Mouse (Mus musculus) skeletal muscle tissue, postnatal 0 days (tissue): ENCODE measurements around the gene Tctex1d2. TPM values are rescaled to one million over a fixed set of nuclear protein-coding genes. Genes with fewer than 3 reads are reported as not detected.

ENCODE experiments used
- polyA plus RNA-seq: library from polyadenylated mRNA; unstranded; fragments of >200 nt; fragmentation: Nextera tagmentation; extraction: Ambion mirVana; gene quantifications from 2 replicates; pipeline ENCODE4 v1.2.1, GENCODE M21; 2015

The Tctex1d2 gene
- polyA plus RNA-seq: 13.1 and 15.3 TPM in 2 replicates

DNA sequence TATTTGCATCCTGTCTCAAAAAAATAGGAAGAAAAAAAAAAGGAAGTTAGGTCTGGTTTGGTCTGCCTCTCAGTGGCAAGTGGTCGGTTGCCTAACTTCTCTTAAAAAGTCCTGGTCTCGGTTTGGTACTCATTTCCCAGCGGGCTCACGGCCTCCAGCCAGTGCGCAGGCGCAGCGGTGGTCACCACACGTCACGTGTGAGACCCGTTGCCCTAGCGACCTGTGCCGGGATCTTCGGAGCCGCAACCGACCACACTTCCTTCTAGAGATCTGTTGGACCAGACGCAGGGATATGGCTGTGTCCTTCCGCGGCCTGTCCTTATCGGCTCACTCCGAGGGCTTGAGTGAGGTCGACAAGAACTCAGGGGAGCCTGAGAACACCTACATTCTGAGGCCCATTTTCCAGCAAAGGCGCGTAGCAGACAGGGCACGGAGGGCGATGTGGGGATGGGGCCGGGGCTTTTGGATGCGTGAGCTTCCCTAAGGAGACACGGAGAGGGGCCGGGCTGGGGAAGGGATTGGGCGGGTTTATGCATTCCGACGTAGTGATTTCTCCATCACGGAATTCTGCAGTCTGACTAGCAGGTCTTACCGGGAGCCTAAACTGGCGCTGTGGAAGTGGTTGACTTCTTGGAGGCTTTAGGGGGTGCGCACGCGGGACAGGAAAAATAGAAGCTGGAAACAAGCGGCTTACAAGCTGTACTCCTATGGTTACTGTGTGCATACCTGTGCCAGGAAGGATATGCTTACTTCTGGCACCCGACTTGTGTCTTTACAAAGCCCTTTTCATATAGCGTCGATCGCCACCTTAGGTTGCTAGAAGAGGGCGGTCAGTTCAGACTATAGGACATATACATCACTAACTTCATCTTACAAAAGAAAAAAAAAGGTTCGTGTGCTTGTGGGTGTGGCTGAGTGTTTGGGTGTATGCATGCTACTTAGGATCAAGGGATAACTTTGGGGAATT lies at the start of gene Tctex1d2:
Tctex1d2 (plus strand) TSS at position 186 of the 967 bp plus-strand sequence.

DNA sequence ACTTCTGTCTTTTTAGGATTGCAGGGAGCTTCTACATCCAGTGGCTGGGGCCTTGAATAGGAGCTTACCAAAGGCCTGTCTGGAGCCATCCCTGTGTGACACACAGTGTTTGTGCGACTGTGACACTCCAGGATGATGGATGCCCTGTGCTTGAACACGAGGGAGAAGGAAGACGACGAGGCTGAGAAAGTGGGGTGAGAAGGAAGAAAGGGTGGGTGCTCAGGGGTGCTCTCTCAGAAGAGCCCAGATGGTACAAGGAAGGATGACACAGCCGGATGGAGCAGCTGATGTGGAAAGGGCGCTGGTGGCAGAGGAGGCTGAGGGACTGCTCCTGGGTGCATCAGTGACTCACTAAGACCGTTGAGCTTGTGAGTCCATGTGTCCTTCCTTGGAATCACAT lies 19.2 kb upstream of the Tctex1d2 start, which contains the start of gene Tm4sf19:
Tm4sf19 (plus strand) TSS at position 240 of the 400 bp plus-strand sequence.

DNA sequence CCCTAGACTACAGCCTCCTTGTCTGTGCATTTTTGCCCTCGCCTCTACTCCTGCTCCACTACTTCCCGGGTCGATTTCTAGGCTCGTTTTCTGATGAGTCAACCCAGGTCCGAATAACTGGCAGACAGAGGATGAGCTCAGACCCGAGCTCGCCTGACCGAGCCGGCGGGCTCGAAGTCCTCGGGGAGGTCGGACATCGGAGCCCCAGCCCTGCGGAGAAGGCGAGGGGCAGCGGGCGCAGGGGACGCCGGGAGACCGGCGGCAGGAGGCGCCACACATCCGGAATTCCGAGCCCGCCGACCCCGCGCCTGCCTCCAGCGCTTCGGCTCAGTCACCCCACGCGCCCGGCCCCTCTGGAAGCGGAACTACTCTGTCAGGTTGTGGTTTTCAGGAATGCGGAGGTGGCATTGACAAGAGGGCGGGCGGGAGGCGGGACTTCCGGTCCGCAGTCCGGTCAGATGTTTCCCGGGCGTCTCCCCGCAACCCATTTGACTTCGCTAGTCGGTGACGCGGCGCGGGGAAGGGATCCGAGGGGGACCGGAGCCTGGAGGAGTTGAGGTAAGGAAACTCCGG lies 11.1 kb downstream of the Tctex1d2 start, which contains the start of gene Pcyt1a:
Pcyt1a (plus strand) TSS at position 448 of the 573 bp plus-strand sequence.

Other genes starting within 250 kb of the Tctex1d2 start
- gene Bex6, start 239.9 kb upstream of the Tctex1d2 start, polyA plus RNA-seq: not detected in 2 replicates
- gene Fbxo45, start 172.5 kb upstream of the Tctex1d2 start, polyA plus RNA-seq: 4.6 and 5.6 TPM in 2 replicates
- gene Wdr53, start 172.5 kb upstream of the Tctex1d2 start, polyA plus RNA-seq: 11.3 and 13.7 TPM in 2 replicates
- gene Smco1, start 148.2 kb upstream of the Tctex1d2 start, polyA plus RNA-seq: 3.0 and 3.2 TPM in 2 replicates
- 9.3 and 12.2 TPM in 2 replicates for gene Rnf168, start 142.2 kb upstream of the Tctex1d2 start, polyA plus RNA-seq
- gene Ubxn7, start 87.4 kb upstream of the Tctex1d2 start, polyA plus RNA-seq: 10.4 and 11.0 TPM in 2 replicates
- not detected in 2 replicates for gene Tm4sf19, start 19.2 kb upstream of the Tctex1d2 start, polyA plus RNA-seq
- 43.1 and 43.9 TPM in 2 replicates for gene Pcyt1a, start 11.2 kb downstream of the Tctex1d2 start, polyA plus RNA-seq
- 0.09 and 0.23 TPM in 2 replicates for gene Slc51a, start 68.2 kb downstream of the Tctex1d2 start, polyA plus RNA-seq
- not detected in 2 replicates for gene Zdhhc19, start 76.6 kb downstream of the Tctex1d2 start, polyA plus RNA-seq
- gene Tfrc, start 189.2 kb downstream of the Tctex1d2 start, polyA plus RNA-seq: 37.9 and 40.3 TPM in 2 replicates
- 14.7 and 16.7 TPM in 2 replicates for gene Tnk2, start 224.2 kb downstream of the Tctex1d2 start, polyA plus RNA-seq